Mouse (Mus musculus): ENCODE results near the gene Xirp1.
A peak's percentile ranks its signal among the peaks of the same experiment; 100 is the strongest.
"Not testable (repeated sequence)": the region's sequence is repeated elsewhere in the genome, so short reads cannot be mapped to it uniquely, and the experiment has no call there.

Xirp1 gene

DNA sequence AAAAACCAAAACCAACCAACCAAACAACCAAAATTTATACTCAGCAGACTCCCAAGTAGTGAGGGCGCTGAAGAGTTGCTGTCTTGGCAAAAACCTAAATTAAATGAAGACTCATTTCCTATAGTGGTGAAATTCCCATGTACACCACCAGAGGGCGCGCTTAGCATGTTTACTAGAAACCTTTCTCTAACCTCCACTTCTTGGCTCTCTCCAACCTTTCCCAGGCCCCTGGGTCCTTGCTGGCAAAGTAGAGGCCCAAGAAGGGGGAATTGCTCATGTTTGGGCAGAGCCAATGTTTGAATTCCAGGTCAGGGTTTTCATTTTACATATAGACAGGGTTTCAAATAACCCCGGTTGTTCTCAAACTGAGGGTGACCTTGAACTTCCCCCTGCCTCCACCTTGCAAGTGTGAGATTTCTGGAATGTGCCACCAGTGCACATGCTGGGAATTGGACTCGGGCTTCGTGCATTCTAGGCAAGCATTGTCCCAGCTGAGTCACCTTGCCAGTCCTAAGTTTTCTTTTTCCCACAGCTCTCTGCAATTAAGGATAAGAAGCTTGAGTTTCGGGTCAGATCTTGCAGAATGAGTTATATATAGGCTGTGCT lies 3.0 kb downstream of the Xirp1 start:
- peak; percentile 38 for DNase-seq (ENCODE audit: extremely low read depth, insufficient read length, low spot score)

DNA sequence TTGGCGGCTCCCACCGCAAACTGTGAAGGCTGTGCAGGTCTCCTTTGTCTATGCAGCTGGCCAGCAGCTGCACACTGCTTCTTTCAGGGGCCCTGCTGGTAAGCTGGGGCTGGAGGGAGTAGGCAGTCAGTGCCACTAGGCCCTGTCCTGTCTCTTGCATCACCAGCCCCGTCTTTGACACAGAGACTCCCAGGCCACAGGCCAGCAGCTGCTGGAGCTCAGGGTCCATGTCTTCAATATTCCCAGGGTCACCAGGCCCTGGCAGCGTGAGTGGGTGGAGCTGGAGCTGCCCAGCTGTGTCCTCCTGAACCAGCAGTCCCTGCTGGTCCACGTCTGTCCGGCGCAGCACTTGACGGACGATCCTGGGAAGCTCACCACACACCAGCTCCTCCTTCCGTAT lies 6.4 kb downstream of the Xirp1 start:
- no peak for DNase-seq (ENCODE audit: extremely low read depth, insufficient read length, low spot score)

DNA sequence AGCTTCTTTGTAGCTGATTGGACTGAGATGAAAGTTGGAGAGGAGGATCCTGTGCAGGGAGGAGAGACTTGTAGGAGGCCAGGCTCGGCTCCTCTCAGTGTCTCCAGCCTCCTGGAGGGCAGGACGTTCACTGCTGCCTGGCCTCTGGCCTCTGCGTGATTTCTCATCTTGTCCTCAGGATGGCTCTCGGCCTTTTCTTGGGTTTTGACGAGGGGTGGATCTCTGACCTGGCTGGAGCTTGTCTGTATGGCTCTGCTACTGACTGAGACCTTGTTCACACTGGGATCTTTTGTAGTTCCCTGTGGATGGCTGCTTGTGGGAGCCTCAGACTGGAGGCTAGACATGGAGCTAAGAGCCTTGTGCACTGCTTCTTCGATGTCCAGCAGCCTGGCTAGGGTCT lies 8.6 kb downstream of the Xirp1 start:
- no peak for DNase-seq (ENCODE audit: extremely low read depth, insufficient read length, low spot score)

DNA sequence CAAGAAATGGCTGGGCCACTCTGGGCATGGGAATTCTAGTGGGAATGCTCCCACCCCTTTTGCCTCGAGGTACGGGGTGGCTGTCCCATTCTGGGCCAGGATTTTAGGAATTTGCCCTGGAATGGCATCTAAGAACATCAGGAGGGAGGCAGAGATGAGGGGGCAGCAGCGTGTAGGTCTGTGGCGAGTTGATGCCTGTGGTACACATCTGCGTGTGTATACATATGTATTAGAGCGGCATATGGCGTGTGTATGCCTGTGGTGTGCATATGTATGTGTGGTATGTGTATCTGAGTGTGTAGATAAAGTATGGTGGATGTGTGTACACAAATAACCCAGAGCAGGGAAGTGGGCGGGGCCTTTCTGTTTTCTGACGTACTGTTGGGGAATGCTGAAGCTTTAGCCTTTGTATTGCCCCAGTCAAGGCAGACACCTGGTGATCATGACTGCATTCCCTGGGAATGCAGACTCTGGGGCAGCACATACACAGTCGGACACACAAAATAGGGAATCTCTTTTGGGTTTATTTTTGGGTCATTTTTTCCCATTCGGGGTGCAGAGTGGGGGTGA lies 10.1 kb downstream of the Xirp1 start:
- DNase-seq (ENCODE audit: extremely low read depth, insufficient read length, low spot score), result no peak

DNA sequence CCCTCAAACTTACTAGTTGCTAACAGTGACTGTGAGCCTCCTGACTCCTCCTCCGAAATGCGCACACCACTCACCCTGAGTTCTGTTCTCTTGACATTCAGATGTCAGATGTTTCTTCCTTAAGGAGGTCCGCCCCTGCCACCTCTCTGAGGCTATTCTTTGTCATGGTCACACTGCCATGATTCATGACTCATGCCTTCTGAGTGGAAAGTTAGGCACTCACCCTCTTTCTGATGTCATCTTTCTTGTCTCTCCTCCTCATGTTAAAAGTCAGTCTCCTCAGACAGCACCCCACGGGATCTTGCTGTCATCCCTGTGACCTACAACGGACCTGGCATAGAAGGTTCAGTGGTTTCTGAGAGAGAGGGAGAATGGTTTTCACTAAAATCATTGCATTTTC lies 10.6 kb downstream of the Xirp1 start:
- peak; percentile 73 for DNase-seq (ENCODE audit: extremely low read depth, insufficient read length, low spot score)

DNA sequence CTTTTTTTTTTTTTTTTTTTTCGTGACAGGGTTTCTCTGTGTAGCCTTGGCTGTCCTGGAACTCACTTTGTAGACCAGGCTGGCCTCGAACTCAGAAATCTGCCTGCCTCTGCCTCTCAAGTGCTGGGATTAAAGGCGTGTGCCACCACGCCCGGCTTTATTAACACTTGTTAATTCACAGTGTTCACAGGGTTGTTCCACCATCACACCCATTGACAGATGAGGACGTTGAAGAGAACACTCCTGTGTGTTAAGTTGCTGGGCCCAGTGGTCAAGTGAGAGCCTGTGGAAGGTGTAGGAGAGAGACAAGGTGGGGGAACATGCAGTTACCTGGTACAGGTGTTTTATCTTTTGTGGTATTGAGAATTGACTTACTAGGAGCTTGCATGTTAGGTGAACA lies 11.2 kb downstream of the Xirp1 start:
- DNase-seq (ENCODE audit: extremely low read depth, insufficient read length, low spot score), result not testable (repeated sequence)

DNA sequence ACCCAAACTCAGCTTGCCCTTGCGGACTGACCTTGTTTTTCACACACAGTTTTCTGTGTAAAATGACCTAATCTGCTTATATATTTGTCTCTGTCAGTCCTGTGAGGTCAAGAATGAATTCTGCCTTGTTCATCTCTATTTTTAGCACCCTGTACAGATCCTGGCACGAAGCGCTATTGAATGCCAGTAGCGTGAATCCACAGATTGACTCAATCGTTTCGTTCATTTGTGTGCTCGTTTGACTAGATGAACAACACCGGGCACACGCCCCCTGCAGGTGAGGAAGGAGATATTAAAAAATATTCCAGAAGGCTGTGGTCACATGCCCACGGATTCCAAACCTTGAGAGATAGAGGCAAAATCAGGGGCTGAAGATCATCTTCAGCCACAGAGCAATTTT lies 11.9 kb downstream of the Xirp1 start:
- DNase-seq (ENCODE audit: extremely low read depth, insufficient read length, low spot score), result peak; percentile 74

DNA sequence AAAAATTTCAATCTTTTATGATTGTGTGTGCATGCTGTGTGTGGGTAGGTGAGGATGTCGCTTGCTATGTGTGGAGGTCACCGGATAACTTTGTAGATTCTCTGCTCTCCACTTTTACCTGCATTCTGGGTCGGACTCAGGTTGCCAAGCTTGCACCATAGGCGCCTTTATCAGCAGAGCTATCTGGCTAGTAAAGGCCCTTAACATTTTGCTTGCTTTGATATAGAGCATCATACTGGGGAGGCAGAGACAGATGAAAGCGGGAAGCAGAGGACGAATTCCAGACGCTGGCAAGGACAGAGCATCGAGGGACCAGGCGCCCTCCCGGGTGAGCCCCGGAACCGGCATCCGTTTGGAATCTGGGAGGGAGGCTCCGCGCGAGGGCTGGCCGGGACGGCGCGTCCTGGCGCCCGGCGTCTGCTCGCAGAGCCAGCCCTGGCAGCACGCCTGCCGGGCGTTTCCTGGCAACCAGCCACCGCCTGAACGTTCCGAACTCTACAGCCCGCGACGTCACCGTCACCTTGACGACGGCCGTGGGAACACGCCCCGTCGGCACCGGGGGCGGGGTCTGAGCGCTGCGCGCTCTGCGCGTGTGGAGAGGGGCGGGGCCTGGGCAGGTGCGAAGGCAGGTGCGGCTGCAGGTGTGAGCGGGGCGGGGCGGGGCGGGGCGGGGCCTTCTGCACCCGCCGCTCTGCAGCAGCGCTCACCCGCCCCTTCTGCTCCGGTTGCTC lies 12.5 kb downstream of the Xirp1 start:
- DNase-seq (ENCODE audit: extremely low read depth, insufficient read length, low spot score), result peak; percentile 90

DNA sequence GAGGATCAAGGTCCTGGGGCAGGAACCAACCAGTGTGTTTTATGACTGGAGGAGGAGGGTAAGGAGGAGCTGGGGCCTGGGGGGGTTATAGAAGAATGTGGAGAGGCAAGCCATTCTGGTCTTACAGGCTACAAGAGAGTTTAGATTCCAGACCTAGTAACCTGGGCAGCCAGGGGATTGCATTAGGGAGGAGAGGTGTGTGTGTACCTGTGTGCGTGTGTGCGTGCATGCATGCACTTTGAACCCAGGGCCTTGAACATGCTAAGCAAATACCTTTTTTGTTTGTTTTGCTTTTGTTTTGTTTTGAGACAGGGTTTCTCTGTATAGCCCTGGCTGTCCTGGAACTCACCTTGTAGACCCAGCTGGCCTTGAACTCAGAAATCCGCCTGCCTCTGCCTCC lies 13.5 kb downstream of the Xirp1 start:
- DNase-seq (ENCODE audit: extremely low read depth, insufficient read length, low spot score), result no peak

DNA sequence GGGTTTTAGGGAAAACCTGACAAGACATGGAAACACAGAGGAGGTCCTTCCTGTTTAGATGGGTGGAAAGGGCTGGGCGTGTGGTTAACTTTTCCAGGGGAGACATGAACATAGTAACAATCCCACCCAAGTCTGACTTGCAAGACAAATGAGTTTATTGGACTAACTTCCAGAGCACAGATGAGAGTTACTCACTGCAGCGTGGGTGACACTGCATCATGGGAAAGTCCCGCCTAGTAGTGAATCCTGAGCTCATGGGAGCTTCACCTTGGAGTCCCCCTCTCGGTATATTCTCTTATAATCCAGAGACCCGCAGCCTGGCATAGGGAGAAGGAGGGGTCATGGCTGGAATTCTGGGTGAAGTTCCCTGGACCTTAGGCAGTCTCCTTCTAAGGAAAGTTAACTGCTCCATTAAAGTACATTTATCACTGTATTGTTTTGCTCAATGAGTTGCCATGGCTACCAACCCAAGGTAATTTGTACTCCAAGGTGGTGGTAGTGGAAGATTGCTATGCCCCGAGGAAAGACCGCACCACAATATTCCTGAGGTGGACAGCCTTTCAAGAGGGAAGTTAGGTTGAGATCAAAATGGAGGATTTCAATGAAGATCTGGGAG lies 14.1 kb downstream of the Xirp1 start:
- DNase-seq (ENCODE audit: extremely low read depth, insufficient read length, low spot score), result no peak

DNA sequence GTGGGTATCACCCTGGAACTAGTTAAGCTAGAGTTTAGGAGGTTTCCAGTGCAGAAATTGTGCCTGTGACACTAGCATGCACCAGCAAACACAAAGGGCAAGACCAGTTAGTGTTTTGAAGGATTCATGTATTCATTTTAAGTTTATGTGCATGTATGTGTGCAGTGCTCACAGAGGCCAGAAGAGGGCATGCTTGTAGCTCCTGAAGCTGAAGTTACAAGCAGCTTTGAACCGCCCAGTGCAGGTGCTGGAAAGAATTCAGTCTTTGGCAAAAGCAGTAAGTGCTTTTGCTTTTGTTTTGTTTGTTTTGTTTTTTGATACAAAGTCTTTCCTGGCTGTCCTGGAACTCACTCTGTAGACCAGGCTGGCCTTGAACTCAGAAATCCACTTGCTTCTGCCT lies 15.6 kb downstream of the Xirp1 start:
- DNase-seq (ENCODE audit: extremely low read depth, insufficient read length, low spot score), result no peak

DNA sequence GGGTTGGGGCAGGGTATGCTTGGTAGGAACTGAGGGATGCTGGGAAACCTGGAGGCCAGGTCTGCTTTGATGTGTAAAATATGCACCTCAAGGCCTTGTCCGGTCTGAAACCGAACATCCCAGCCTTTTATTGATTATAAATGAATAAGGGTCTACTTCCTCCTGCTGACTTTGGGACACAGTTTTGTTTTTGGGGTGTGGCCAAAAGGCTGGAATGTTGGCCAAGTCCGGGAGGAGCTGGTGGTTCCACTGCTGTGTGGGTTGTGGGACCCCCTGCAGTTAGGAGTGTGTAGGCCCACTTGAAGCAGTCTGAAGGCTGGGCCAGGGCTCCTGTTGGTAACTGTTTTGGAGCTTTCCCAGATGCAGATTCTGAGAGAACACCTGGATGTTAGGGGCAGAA lies 17.5 kb downstream of the Xirp1 start:
- DNase-seq (ENCODE audit: extremely low read depth, insufficient read length, low spot score), result no peak

DNA sequence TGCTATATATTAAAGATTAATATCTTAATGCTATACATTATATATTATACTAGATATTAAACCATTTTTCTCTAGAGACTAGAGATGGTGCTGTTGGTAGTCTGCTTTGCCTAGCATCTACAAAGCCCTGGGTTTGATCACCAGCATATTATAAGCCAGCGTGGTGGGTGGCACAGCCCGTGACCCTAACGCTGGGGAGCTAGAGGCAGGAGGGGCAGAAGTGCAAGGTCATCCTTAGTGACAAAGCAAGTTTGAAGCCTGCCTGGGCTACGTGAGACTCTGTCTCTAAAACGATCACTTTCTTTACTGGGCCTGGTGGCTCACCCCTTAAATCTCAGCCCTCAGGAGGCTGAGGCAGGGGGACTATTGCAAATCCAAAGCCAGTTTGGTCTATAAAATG lies 20.5 kb downstream of the Xirp1 start:
- DNase-seq (ENCODE audit: extremely low read depth, insufficient read length, low spot score), result no peak

DNA sequence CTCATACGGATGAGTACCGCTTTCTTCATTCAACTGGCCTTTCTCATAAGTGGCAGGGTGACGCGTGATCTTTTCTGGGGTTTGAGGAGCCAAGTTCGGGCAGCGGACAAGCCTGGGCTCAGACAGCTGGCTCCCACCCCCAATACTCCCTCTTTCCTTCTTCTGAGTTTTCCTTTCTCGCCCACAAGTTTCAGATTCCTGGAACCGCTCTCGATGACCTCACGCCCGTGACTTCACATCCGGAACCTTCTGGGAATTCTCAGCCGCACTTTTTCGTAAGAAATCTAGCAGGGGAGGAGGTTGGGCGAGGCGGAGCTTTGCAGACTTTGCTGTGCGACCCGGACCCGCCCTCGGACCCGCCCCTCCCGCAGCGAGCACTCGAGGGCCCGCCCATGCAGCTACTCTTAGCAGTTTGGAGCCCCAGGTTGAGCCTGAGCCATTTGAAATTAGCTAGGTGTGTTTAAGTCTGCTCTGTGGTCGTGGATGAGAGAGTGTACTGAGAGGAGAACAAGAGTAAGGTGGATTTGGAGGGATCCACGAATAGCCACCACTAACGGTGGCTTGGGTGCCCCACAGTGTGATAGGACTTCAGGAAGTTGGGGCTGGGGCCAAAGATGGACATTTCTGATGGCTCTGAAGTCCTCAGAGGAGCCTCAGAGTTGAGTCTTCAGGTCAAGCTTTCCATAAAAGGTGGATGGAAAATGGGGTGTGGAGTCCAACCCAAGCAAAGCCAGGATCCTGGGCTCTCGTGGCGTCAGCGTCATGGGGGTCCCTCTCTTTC lies 21.3 kb downstream of the Xirp1 start:
- DNase-seq (ENCODE audit: extremely low read depth, insufficient read length, low spot score), result peak; percentile 87

DNA sequence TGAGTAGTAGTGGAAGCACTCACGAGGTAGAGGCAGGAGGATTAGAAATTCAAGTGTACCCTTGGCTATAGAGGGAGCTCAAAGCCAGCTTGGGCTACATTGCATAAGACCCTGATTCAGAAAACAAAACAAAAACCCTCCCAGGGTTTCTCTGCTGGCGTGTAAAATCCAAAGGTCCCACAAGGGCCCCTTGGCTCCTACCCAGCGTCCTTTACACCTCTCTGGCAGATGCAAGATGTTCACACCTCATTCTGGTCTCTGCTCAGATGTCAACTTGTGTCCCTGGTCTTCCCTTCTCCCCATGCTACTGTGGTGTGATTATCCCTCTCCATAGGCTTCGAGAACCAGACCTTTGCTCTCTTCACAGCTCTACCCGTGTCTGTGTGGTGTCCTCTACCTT lies 22.6 kb downstream of the Xirp1 start:
- no peak for DNase-seq (ENCODE audit: extremely low read depth, insufficient read length, low spot score)

DNA sequence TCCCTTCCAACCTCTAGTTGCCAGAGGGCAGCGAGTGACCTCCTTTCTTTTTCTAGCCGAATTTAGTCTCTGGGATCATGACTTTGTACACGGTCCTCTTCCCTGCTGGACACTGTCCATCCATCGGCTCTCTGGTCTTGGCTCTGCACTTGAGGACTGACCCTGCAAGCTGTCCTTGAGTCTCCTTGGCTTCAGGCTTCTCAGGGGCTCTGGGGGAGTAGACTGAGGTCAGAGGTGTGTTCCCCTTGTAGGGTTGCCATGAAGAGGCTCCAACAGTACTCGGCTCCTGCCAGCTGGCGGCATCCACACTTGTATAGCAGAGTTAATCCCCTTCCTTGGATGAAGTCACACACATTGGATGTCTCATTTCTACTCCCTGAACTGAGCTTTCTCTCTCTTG lies 23.8 kb downstream of the Xirp1 start:
- no peak for DNase-seq (ENCODE audit: extremely low read depth, insufficient read length, low spot score)

DNA sequence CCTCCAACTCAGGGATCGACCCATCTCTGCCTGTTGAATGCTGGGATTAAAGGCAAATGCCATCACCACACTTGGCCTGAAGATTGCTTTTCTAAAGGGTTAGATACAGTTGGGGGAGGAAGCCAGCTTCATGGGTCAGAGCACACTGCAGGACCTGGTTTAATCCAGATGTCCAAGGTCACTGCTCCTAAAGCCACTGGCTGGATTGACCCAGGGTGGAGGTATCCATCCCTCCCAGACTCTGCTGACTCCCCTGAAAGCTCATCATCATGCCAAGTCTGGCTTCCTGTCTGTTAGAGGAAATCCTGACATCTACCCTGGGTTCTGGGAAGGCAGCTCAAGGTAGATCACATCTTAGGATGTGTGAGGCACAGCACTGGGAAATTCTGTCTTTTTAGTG lies 24.6 kb downstream of the Xirp1 start:
- DNase-seq (ENCODE audit: extremely low read depth, insufficient read length, low spot score), result no peak

DNA sequence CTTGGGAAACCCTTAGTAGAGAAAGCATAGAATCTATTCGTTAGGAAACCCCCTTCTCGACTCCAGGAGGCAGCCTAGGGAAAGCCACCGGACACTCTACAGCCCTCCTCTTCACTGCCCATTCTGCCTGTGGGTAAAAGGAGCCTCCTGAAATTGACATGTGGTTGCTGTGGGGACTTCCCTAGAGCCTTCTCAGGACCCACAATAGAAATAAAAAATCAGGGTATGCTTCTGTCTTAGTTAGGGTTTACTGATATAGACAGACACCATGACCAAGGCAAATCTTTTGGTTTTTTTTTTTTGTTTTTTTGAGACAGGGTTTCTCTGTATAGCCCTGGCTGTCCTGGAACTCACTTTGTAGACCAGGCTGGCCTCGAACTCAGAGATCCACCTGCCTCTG lies 27.3 kb downstream of the Xirp1 start:
- DNase-seq (ENCODE audit: extremely low read depth, insufficient read length, low spot score), result no peak

DNA sequence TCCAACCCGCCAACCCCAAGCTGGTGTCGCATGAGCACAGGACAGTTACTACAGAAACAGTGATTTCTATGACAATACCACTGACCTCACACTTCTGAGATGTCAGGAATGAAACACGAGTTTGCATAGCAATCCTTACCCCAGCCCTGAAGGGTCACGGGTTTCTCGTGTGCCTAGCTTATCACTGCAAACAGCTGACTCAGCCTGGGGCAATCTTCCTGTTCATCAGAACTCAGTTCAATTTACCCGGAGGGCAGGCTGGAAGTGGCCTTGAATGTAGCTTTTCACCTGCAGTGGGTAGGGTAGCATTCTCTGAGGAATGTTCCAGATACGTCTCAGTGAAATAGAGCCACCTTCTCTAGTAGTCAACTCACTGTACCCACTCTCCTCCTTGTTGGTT lies 29.2 kb downstream of the Xirp1 start:
- DNase-seq (ENCODE audit: extremely low read depth, insufficient read length, low spot score), result no peak

DNA sequence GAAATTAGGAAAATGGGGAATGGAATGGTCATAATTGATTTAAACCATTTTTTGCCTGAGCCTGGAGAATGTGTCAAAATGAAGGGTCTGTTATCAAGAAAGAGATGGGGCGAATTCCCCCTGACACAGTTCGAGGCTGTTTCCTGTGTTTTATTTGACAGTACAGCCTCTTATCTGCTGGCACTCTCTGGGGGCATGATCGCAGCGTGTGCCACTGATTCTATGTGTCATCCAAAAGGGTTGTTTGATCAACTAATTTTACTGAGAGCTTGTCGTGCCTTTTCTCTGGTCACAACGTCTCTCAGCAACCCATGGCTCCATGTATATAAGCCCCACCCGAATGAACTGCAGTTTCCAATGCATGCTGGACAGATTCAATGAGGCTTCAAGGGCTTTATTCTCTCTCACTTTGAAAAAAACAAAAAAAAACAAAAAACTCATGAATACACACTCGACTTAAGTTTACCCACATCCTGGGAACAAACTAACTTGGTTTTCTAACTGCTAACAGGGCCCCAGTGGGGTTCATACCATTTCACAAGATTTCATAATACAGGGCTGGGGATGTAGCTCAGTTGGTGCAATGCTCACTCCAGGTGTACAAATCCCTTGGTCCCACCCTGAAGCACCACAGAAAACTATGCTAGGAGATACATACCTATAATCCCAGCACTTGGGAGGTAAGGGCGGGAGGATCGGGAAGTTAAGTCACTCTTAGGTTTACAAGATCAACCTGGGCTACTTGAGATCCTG lies 30.1 kb downstream of the Xirp1 start:
- DNase-seq (ENCODE audit: extremely low read depth, insufficient read length, low spot score), result no peak

DNA sequence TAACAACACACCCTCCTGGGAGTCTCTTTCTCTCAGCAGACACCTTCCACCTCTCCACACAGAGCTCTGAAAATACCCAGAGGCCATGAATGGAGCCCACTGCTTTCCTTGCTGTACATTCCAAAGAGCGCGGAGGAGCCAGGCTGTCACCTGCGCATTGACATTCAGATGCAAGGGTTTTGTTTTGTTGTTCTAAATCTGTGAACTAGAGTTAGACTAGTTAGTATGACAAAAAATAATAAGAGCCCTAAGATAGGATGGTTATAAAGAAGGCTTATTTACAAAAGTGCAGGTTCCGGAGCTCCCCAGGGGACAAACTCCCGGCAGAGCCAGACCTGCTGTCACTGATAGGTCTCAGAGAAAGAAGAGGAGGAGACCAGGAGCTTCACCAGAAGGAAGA lies 32.1 kb downstream of the Xirp1 start:
- no peak for DNase-seq (ENCODE audit: extremely low read depth, insufficient read length, low spot score)

All from 3134 (cell line).